Mouse (Mus musculus): Measurements from ENCODE around the gene Dock4.
"Not testable (repeated sequence)": the region's sequence is repeated elsewhere in the genome, so short reads cannot be mapped to it uniquely, and the experiment has no call there.

GRCm38 (mm10) chr12:40858763-40859162, 413.0 kb downstream of the Dock4 start:
- TF ChIP-seq CTCF (IDR thresholded peaks at IDR 0.05; ENCODE audit: control insufficient read depth, insufficient read depth, low read length); POLR2A (IDR thresholded peaks at IDR 0.05; ENCODE audit: borderline replicate concordance, control insufficient read depth, low read depth, low read length): not testable (repeated sequence)

Data from bone marrow, adult 2 months (tissue).